Mouse (Mus musculus): Measurements from ENCODE around the gene Ubtf.
A peak's percentile ranks its signal among the peaks of the same experiment; 100 is the strongest.

Gene Ubtf

DNA sequence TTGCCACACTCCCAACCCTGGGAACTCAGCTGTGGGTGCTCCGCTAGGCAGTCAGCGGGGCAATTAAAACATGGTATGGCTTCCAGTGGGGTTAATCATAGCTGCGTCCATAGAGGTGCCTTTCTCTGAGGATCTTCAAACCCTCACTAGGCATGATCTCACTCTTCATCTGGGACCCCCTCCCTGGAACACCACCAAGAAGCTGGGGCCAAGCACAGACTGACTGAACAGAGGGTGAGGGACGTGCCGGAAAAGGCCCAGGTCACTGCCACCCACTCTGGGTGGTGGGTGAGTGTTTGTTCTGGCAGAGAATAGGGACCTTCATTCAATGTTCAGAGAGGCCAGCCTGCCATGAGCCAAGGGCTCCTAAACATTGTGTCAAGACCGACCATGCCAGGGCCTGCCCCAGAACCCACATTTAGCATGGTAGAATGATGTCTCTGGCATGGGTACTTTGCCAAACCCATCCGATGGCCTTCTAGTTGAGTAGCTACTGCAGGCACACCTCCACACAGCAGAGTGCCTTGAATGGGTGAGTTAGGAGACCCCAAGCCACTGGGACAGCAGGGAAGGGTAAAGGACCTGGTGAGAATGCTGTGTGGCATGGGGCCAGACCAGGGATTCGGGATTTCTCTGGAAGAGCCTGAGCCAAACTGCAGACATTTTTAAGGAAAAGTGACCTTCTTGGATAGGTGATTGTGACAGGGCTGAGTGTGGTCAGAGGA, 52.7 kb downstream of the Ubtf start:
- DNase-seq (ENCODE audit: low spot score in 2 of 2): no peak

- no peak for DNase-seq (ENCODE audit: low spot score in 2 of 2)
Observed at GRCm38 (mm10) chr11:102265816-102266215, 53.7 kb downstream of the Ubtf start.

GRCm38 (mm10) chr11:102263211-102263610, 56.3 kb downstream of the Ubtf start:
- no peak for DNase-seq (ENCODE audit: low spot score in 2 of 2)

DNA sequence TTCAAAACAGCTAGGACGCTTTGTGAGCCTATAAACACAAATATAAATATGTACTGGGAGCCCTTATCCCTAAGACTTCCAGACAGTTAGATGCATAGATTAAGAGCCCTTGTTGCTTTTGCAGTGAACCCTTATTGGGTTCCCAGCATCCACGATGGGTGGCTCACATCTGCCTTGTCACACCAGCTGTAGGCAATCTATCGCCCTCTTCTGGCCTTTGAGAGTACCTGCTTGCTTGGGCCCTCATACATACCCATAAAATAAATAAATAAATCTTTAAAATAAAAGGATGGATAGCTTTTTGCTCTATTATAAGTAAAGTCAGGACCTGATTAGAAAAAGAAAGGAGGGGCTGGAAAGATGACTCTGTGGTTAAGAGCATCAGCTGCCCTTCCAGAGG, 61.0 kb downstream of the Ubtf start:
- DNase-seq (ENCODE audit: low spot score in 2 of 2): no peak

DNA sequence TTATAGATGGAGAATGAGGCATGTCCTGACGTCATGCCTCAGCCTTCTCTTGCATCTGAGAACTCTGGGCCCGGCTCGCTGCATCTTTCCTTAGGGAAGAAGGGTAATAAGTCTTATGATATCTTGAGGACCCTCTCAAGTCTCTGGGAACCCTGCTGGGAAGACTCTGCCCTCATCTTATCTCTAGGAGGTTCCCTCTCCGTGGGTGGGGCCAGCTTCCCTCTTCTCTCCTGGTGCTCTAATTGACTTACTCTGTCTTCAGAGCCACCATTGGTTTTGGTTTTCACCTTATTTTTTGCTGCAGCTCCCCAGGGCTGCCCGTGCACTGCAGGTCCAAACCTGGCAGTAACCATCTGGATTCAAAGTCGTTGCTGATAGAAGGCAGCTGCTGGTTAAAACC, 61.4 kb downstream of the Ubtf start:
- no peak for DNase-seq (ENCODE audit: low spot score in 2 of 2)

- DNase-seq (ENCODE audit: low spot score in 2 of 2): peak in 1 of 2 experiments; percentile 16
Observed at GRCm38 (mm10) chr11:102257514-102257913, 62.0 kb downstream of the Ubtf start.

Data from left cerebral cortex, adult 9 months (tissue).